Mouse (Mus musculus): ENCODE data around the gene 9230112D13Rik. TPM values are rescaled to one million over a fixed set of nuclear protein-coding genes. Genes with fewer than 3 reads are reported as not detected.

9230112D13Rik gene
- polyA plus RNA-seq, 1 experiment, result not detected

- no peak overlapping the region for H3K9ac ChIP-seq (ENCODE audit: low read depth, poor library complexity, severe bottlenecking)
- no peaks in the 10 kb centered on the region for H3K27me3 ChIP-seq (ENCODE audit: control insufficient read depth, insufficient read depth, low read length, poor library complexity, severe bottlenecking)
- H3K4me1 ChIP-seq (ENCODE audit: control insufficient read depth, insufficient read depth, low read length), result no peaks in the 10 kb centered on the region
- H3K27ac ChIP-seq (ENCODE audit: insufficient read depth, low read length), result no peak overlapping the region
- no peaks in the 10 kb centered on the region for H3K9me3 ChIP-seq (replicated peaks; ENCODE audit: control insufficient read depth, insufficient read depth, low read length, poor library complexity, severe bottlenecking)
- no peaks in the 10 kb centered on the region for H3K36me3 ChIP-seq (ENCODE audit: control insufficient read depth, insufficient read depth, low read length, poor library complexity, severe bottlenecking)
- H3K4me3 ChIP-seq (ENCODE audit: low read depth, low read length), result no peak overlapping the region
- TF ChIP-seq EP300 (IDR thresholded peaks at IDR 0.05; ENCODE audit: insufficient read depth, low read depth, low read length) (no peak), CTCF (IDR thresholded peaks at IDR 0.05; ENCODE audit: low read depth, low read length) (no peak), POLR2A (IDR thresholded peaks at IDR 0.05; ENCODE audit: insufficient read depth, low read length) (no peak)
Measured at GRCm38 (mm10) chr14:34490965-34491364, 31.6 kb downstream of the 9230112D13Rik start.

DNA sequence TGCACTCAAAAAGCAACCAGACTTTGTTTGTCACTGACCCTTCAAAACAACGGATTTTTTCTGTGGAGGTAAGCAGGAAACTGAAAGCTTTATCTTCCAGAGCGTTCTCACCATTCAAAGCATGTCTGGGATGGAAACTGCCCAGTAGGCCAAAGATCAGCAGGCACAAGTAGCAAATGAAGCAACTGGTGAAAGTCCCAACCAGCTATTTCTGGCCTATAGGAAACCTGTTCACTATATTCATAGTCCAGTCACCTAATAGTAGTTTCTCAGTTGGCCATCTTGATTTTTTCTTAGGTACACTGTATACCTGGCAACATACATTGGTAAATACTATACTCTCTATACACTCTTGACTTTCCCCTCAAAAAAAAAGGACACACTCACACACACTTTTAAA lies 32.7 kb downstream of the 9230112D13Rik start:
- H3K9ac ChIP-seq (ENCODE audit: low read depth, poor library complexity, severe bottlenecking), result no peak overlapping the region
- H3K9me3 ChIP-seq (replicated peaks; ENCODE audit: control insufficient read depth, insufficient read depth, low read length, poor library complexity, severe bottlenecking), result no peaks in the 10 kb centered on the region
- H3K27ac ChIP-seq (ENCODE audit: insufficient read depth, low read length), result no peak overlapping the region
- no peaks in the 10 kb centered on the region for H3K27me3 ChIP-seq (ENCODE audit: control insufficient read depth, insufficient read depth, low read length, poor library complexity, severe bottlenecking)
- H3K36me3 ChIP-seq (ENCODE audit: control insufficient read depth, insufficient read depth, low read length, poor library complexity, severe bottlenecking), result no peaks in the 10 kb centered on the region
- no peaks in the 10 kb centered on the region for H3K4me1 ChIP-seq (ENCODE audit: control insufficient read depth, insufficient read depth, low read length)
- no peak for TF ChIP-seq POLR2A (IDR thresholded peaks at IDR 0.05; ENCODE audit: insufficient read depth, low read length)
- TF ChIP-seq EP300 (IDR thresholded peaks at IDR 0.05; ENCODE audit: insufficient read depth, low read depth, low read length), result no peak
- no peak for TF ChIP-seq CTCF (IDR thresholded peaks at IDR 0.05; ENCODE audit: low read depth, low read length)
- H3K4me3 ChIP-seq (ENCODE audit: low read depth, low read length), result no peak overlapping the region

- no peak overlapping the region for H3K9ac ChIP-seq (ENCODE audit: low read depth, poor library complexity, severe bottlenecking)
- no peaks in the 10 kb centered on the region for H3K27me3 ChIP-seq (ENCODE audit: control insufficient read depth, insufficient read depth, low read length, poor library complexity, severe bottlenecking)
- H3K27ac ChIP-seq (ENCODE audit: insufficient read depth, low read length), result no peak overlapping the region
- H3K4me3 ChIP-seq (ENCODE audit: low read depth, low read length), result no peak overlapping the region
- H3K9me3 ChIP-seq (replicated peaks; ENCODE audit: control insufficient read depth, insufficient read depth, low read length, poor library complexity, severe bottlenecking), result no peaks in the 10 kb centered on the region
- no peaks in the 10 kb centered on the region for H3K36me3 ChIP-seq (ENCODE audit: control insufficient read depth, insufficient read depth, low read length, poor library complexity, severe bottlenecking)
- TF ChIP-seq POLR2A (IDR thresholded peaks at IDR 0.05; ENCODE audit: insufficient read depth, low read length) (no peak), EP300 (IDR thresholded peaks at IDR 0.05; ENCODE audit: insufficient read depth, low read depth, low read length) (no peak), CTCF (IDR thresholded peaks at IDR 0.05; ENCODE audit: low read depth, low read length) (no peak)
- H3K4me1 ChIP-seq (ENCODE audit: control insufficient read depth, insufficient read depth, low read length), result no peaks in the 10 kb centered on the region
Measured at GRCm38 (mm10) chr14:34486169-34486568, 36.4 kb downstream of the 9230112D13Rik start.

GRCm38 (mm10) chr14:34483469-34484341 lies 38.9 kb downstream of the 9230112D13Rik start:
- H3K27ac ChIP-seq (ENCODE audit: insufficient read depth, low read length), result no peak overlapping the region
- H3K9ac ChIP-seq (ENCODE audit: low read depth, poor library complexity, severe bottlenecking), result no peak overlapping the region
- no peaks in the 10 kb centered on the region for H3K36me3 ChIP-seq (ENCODE audit: control insufficient read depth, insufficient read depth, low read length, poor library complexity, severe bottlenecking)
- H3K9me3 ChIP-seq (replicated peaks; ENCODE audit: control insufficient read depth, insufficient read depth, low read length, poor library complexity, severe bottlenecking), result no peaks in the 10 kb centered on the region
- no peaks in the 10 kb centered on the region for H3K4me1 ChIP-seq (ENCODE audit: control insufficient read depth, insufficient read depth, low read length)
- no peak for TF ChIP-seq EP300 (IDR thresholded peaks at IDR 0.05; ENCODE audit: insufficient read depth, low read depth, low read length)
- no peak for TF ChIP-seq POLR2A (IDR thresholded peaks at IDR 0.05; ENCODE audit: insufficient read depth, low read length)
- no peak for TF ChIP-seq CTCF (IDR thresholded peaks at IDR 0.05; ENCODE audit: low read depth, low read length)
- H3K27me3 ChIP-seq (ENCODE audit: control insufficient read depth, insufficient read depth, low read length, poor library complexity, severe bottlenecking), result no peaks in the 10 kb centered on the region
- no peak overlapping the region for H3K4me3 ChIP-seq (ENCODE audit: low read depth, low read length)

DNA sequence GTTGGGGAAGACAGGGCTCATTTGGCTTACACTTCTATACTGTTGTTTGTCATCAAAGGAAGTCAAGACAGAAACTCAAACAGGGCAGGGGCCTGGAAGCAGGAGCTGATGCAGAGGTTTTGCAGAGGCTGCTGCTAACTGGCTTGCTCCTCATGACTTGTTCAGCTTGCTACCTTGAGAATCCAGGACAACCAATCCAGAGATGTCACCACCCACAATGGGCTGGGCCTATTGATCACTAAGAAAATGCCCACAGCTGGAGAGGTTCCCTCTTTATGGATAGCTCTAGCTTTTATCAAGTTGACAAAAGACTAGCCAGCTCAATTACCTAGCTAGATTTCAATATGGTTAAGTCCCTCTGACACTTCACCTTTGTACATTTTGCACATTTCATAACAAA lies 51.0 kb downstream of the 9230112D13Rik start:
- no peaks in the 10 kb centered on the region for H3K9me3 ChIP-seq (replicated peaks; ENCODE audit: control insufficient read depth, insufficient read depth, low read length, poor library complexity, severe bottlenecking)
- H3K4me1 ChIP-seq (ENCODE audit: control insufficient read depth, insufficient read depth, low read length), result no peaks in the 10 kb centered on the region
- H3K27ac ChIP-seq (ENCODE audit: insufficient read depth, low read length), result no peak overlapping the region
- no peak overlapping the region for H3K9ac ChIP-seq (ENCODE audit: low read depth, poor library complexity, severe bottlenecking)
- no peaks in the 10 kb centered on the region for H3K27me3 ChIP-seq (ENCODE audit: control insufficient read depth, insufficient read depth, low read length, poor library complexity, severe bottlenecking)
- TF ChIP-seq CTCF (IDR thresholded peaks at IDR 0.05; ENCODE audit: low read depth, low read length), result no peak
- no peaks in the 10 kb centered on the region for H3K36me3 ChIP-seq (ENCODE audit: control insufficient read depth, insufficient read depth, low read length, poor library complexity, severe bottlenecking)
- H3K4me3 ChIP-seq (ENCODE audit: low read depth, low read length), result no peak overlapping the region

GRCm38 (mm10) chr14:34466291-34466690 lies 56.3 kb downstream of the 9230112D13Rik start:
- Histone ChIP-seq H3K9ac (ENCODE audit: low read depth, poor library complexity, severe bottlenecking) (no peak overlapping the region), H3K4me1 (ENCODE audit: control insufficient read depth, insufficient read depth, low read length) (no peaks in the 10 kb centered on the region), H3K4me3 (ENCODE audit: low read depth, low read length) (no peak overlapping the region), H3K27ac (ENCODE audit: insufficient read depth, low read length) (no peak overlapping the region), H3K27me3 (ENCODE audit: control insufficient read depth, insufficient read depth, low read length, poor library complexity, severe bottlenecking) (no peaks in the 10 kb centered on the region), H3K36me3 (ENCODE audit: control insufficient read depth, insufficient read depth, low read length, poor library complexity, severe bottlenecking) (no peaks in the 10 kb centered on the region), H3K9me3 (replicated peaks; ENCODE audit: control insufficient read depth, insufficient read depth, low read length, poor library complexity, severe bottlenecking) (no peaks in the 10 kb centered on the region)
- TF ChIP-seq CTCF (IDR thresholded peaks at IDR 0.05; ENCODE audit: low read depth, low read length) (no peak), EP300 (IDR thresholded peaks at IDR 0.05; ENCODE audit: insufficient read depth, low read depth, low read length) (no peak), POLR2A (IDR thresholded peaks at IDR 0.05; ENCODE audit: insufficient read depth, low read length) (no peak)

Other genes with a start within 250 kb of the 9230112D13Rik start
- gene Shld2, start 212.3 kb downstream of the 9230112D13Rik start, polyA plus RNA-seq (2011; ENCODE audit: insufficient read depth, insufficient read length, low read depth, missing spikeins), result 26.7 and 32.5 TPM in 2 replicates
- 285 and 305 TPM in 2 replicates for gene Glud1, start 212.1 kb downstream of the 9230112D13Rik start, polyA plus RNA-seq (2011; ENCODE audit: insufficient read depth, insufficient read length, low read depth, missing spikeins)
- 3.5 and 5.7 TPM in 2 replicates for gene Fam25c, start 167.4 kb downstream of the 9230112D13Rik start, polyA plus RNA-seq (2011; ENCODE audit: insufficient read depth, insufficient read length, low read depth, missing spikeins)
- gene Sncg, start 148.0 kb downstream of the 9230112D13Rik start, polyA plus RNA-seq (2011; ENCODE audit: insufficient read depth, insufficient read length, low read depth, missing spikeins), result 2.2 and 3.2 TPM in 2 replicates
- gene Mmrn2, start 147.3 kb downstream of the 9230112D13Rik start, polyA plus RNA-seq (2011; ENCODE audit: insufficient read depth, insufficient read length, low read depth, missing spikeins), result 1.3 and 1.7 TPM in 2 replicates
- gene Bmpr1a, start 19.5 kb downstream of the 9230112D13Rik start, polyA plus RNA-seq (2011; ENCODE audit: insufficient read depth, insufficient read length, low read depth, missing spikeins), result 75.3 and 75.4 TPM in 2 replicates
- gene Ldb3, start 65.9 kb upstream of the 9230112D13Rik start, polyA plus RNA-seq (2011; ENCODE audit: insufficient read depth, insufficient read length, low read depth, missing spikeins), result 3.4 and 4.0 TPM in 2 replicates
- gene Opn4, start 77.3 kb upstream of the 9230112D13Rik start, polyA plus RNA-seq (2011; ENCODE audit: insufficient read depth, insufficient read length, low read depth, missing spikeins), result not detected in 2 replicates
- 205 and 231 TPM in 2 replicates for gene Wapl, start 151.1 kb upstream of the 9230112D13Rik start, polyA plus RNA-seq (2011; ENCODE audit: insufficient read depth, insufficient read length, low read depth, missing spikeins)

Measured in ES-Bruce4 (cell line).